Mouse (Mus musculus): ENCODE data around the gene Dcaf8. TPM values are rescaled to one million over a fixed set of nuclear protein-coding genes. Genes with fewer than 3 reads are reported as not detected.
"Not testable (repeated sequence)": the region's sequence is repeated elsewhere in the genome, so short reads cannot be mapped to it uniquely, and the experiment has no call there.

The Dcaf8 gene
- total and polyA plus RNA-seq, 2 experiments from 2014 or later: 62.7 to 76.8 TPM

GRCm38 (mm10) chr1:172242401-172242800 lies 94.5 kb downstream of the Dcaf8 start:
- TF ChIP-seq CTCF (IDR thresholded peaks at IDR 0.05; ENCODE audit: low read depth): no peak
- ATAC-seq (peak; percentile 92), DNase-seq (peak; percentile 43)
- no peak overlapping the region for H3K4me3 ChIP-seq (ENCODE audit: low read depth, low read length)
- 7% methylated on average over 2 of the region's 2 CpGs for WGBS
- no peak overlapping the region for H3K9ac ChIP-seq
- H3K4me1 ChIP-seq (ENCODE audit: insufficient read depth): no peaks in the 10 kb centered on the region
- H3K4me2 ChIP-seq (ENCODE audit: low read depth): no peak overlapping the region
- H3K9me3 ChIP-seq (ENCODE audit: low read length): no peaks in the 10 kb centered on the region
- no peaks in the 10 kb centered on the region for H3K27me3 ChIP-seq (ENCODE audit: insufficient read depth, low read length)
- H3K36me3 ChIP-seq (ENCODE audit: insufficient read depth): no peaks in the 10 kb centered on the region
- no peak overlapping the region; the same call in 1 of the 2 replicates for H3K27ac ChIP-seq (ENCODE audit: low read depth, low read length)

DNA sequence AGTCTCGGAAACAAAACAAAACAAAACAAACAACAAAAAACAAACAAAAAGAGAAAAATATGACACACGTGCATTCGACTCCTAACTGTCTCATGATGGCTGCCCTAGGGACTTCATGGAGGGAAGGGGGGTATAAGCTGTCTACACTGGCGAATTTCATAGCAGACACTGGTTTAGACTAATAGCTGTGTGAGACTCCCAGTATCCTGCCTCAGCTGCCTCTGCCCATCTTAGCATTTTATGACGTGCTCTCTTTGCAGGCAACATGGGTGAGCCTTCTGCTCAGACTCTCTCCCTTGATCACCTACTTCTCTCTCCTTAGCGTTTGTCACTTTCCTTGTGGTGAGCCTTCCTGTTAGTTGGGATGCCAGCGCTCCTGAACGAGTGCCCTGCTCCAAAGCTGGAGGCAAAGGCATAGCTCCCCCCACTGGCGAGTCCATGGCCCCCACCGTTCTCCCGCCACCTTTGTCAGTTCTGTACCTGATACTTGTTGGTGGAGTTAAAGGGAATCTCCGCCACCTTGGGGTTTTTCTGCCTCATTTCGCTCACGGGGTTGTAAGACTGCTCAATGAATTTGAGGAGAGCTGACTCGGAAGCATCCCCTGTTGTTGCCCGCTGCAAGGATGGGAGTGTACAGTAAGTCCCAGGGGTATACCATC lies 95.8 kb downstream of the Dcaf8 start:
- H3K9me3 ChIP-seq (ENCODE audit: low read length): no peaks in the 10 kb centered on the region
- TF ChIP-seq CTCF (IDR thresholded peaks at IDR 0.05; ENCODE audit: low read depth): peak; percentile 27
- H3K4me3 ChIP-seq (ENCODE audit: low read depth, low read length): no peak overlapping the region
- H3K36me3 ChIP-seq (ENCODE audit: insufficient read depth): no peaks in the 10 kb centered on the region
- H3K9ac ChIP-seq: no peak overlapping the region
- no peak for DNase-seq
- H3K4me1 ChIP-seq (ENCODE audit: insufficient read depth): no peaks in the 10 kb centered on the region
- no peak overlapping the region for H3K4me2 ChIP-seq (ENCODE audit: low read depth)
- no peak for ATAC-seq
- 32% methylated on average over 16 of the region's 16 CpGs for WGBS
- H3K27me3 ChIP-seq (ENCODE audit: insufficient read depth, low read length): no peaks in the 10 kb centered on the region
- no peak overlapping the region for H3K27ac ChIP-seq (ENCODE audit: low read depth, low read length)

- DNase-seq; H3K9me3 ChIP-seq (ENCODE audit: low read length); H3K4me1 ChIP-seq (ENCODE audit: insufficient read depth); ATAC-seq; H3K9ac ChIP-seq; H3K4me3 ChIP-seq (ENCODE audit: low read depth, low read length); H3K27me3 ChIP-seq (ENCODE audit: insufficient read depth, low read length); H3K36me3 ChIP-seq (ENCODE audit: insufficient read depth); H3K4me2 ChIP-seq (ENCODE audit: low read depth); H3K27ac ChIP-seq (ENCODE audit: low read depth, low read length): not testable (repeated sequence)
- WGBS: 68% methylated on average over 23 of the region's 23 CpGs
These were observed 96.8 kb downstream of the Dcaf8 start for GRCm38 (mm10) chr1:172244645-172245044.

Other genes with a start within 250 kb of the Dcaf8 start
- gene Slamf6, start 230.6 kb upstream of the Dcaf8 start, total RNA-seq (2014; rRNA removed): not detected in 2 replicates
- 0.14 and 0.34 TPM in 2 replicates for gene Slamf6, start 230.6 kb upstream of the Dcaf8 start, polyA plus RNA-seq (2015; fragmentation: Nextera tagmentation; extraction: Ambion mirVana)
- gene Vangl2, start 119.6 kb upstream of the Dcaf8 start, total RNA-seq (2014; rRNA removed): 47.2 and 63.4 TPM in 2 replicates
- 35.3 and 37.3 TPM in 2 replicates for gene Vangl2, start 119.6 kb upstream of the Dcaf8 start, polyA plus RNA-seq (2015; fragmentation: Nextera tagmentation; extraction: Ambion mirVana)
- gene Nhlh1, start 90.5 kb upstream of the Dcaf8 start, total RNA-seq (2014; rRNA removed): 0.95 and 1.0 TPM in 2 replicates
- gene Nhlh1, start 90.5 kb upstream of the Dcaf8 start, polyA plus RNA-seq (2015; fragmentation: Nextera tagmentation; extraction: Ambion mirVana): 0.20 and 0.47 TPM in 2 replicates
- 199 and 241 TPM in 2 replicates for gene Copa, start 65.6 kb upstream of the Dcaf8 start, total RNA-seq (2014; rRNA removed)
- gene Copa, start 65.6 kb upstream of the Dcaf8 start, polyA plus RNA-seq (2015; fragmentation: Nextera tagmentation; extraction: Ambion mirVana): 127 and 151 TPM in 2 replicates
- 61.9 and 73.1 TPM in 2 replicates for gene Ncstn, start 65.3 kb upstream of the Dcaf8 start, total RNA-seq (2014; rRNA removed)
- 77.1 and 93.9 TPM in 2 replicates for gene Ncstn, start 65.3 kb upstream of the Dcaf8 start, polyA plus RNA-seq (2015; fragmentation: Nextera tagmentation; extraction: Ambion mirVana)
- 150 and 161 TPM in 2 replicates for gene Pex19, start 21.3 kb upstream of the Dcaf8 start, total RNA-seq (2014; rRNA removed)
- gene Pex19, start 21.3 kb upstream of the Dcaf8 start, polyA plus RNA-seq (2015; fragmentation: Nextera tagmentation; extraction: Ambion mirVana): 130 and 136 TPM in 2 replicates
- 265 and 281 TPM in 2 replicates for gene Pea15a, start 58.7 kb downstream of the Dcaf8 start, total RNA-seq (2014; rRNA removed)
- gene Pea15a, start 58.7 kb downstream of the Dcaf8 start, polyA plus RNA-seq (2015; fragmentation: Nextera tagmentation; extraction: Ambion mirVana): 412 and 475 TPM in 2 replicates
- 0.76 and 2.2 TPM in 2 replicates for gene Casq1, start 71.8 kb downstream of the Dcaf8 start, total RNA-seq (2014; rRNA removed)
- gene Casq1, start 71.8 kb downstream of the Dcaf8 start, polyA plus RNA-seq (2015; fragmentation: Nextera tagmentation; extraction: Ambion mirVana): 3.3 and 3.5 TPM in 2 replicates
- not detected in 2 replicates for gene Atp1a4, start 110.3 kb downstream of the Dcaf8 start, total RNA-seq (2014; rRNA removed)
- not detected in 2 replicates for gene Atp1a4, start 110.3 kb downstream of the Dcaf8 start, polyA plus RNA-seq (2015; fragmentation: Nextera tagmentation; extraction: Ambion mirVana)
- 117 and 136 TPM in 2 replicates for gene Igsf8, start 113.6 kb downstream of the Dcaf8 start, total RNA-seq (2014; rRNA removed)
- gene Igsf8, start 113.6 kb downstream of the Dcaf8 start, polyA plus RNA-seq (2015; fragmentation: Nextera tagmentation; extraction: Ambion mirVana): 110 and 113 TPM in 2 replicates
- gene Atp1a2, start 150.0 kb downstream of the Dcaf8 start, total RNA-seq (2014; rRNA removed): 213 and 294 TPM in 2 replicates
- 54.4 and 75.2 TPM in 2 replicates for gene Atp1a2, start 150.0 kb downstream of the Dcaf8 start, polyA plus RNA-seq (2015; fragmentation: Nextera tagmentation; extraction: Ambion mirVana)
- gene Kcnj9, start 181.2 kb downstream of the Dcaf8 start, total RNA-seq (2014; rRNA removed): 7.5 and 8.6 TPM in 2 replicates
- gene Kcnj9, start 181.2 kb downstream of the Dcaf8 start, polyA plus RNA-seq (2015; fragmentation: Nextera tagmentation; extraction: Ambion mirVana): 2.9 and 4.8 TPM in 2 replicates
- 3.2 and 4.1 TPM in 2 replicates for gene Kcnj10, start 193.1 kb downstream of the Dcaf8 start, total RNA-seq (2014; rRNA removed)
- gene Kcnj10, start 193.1 kb downstream of the Dcaf8 start, polyA plus RNA-seq (2015; fragmentation: Nextera tagmentation; extraction: Ambion mirVana): 1.4 and 2.9 TPM in 2 replicates
- 10.4 and 14.5 TPM in 2 replicates for gene Pigm, start 228.5 kb downstream of the Dcaf8 start, total RNA-seq (2014; rRNA removed)
- gene Pigm, start 228.5 kb downstream of the Dcaf8 start, polyA plus RNA-seq (2015; fragmentation: Nextera tagmentation; extraction: Ambion mirVana): 1.9 and 2.3 TPM in 2 replicates

Data from forebrain, postnatal 0 days (tissue).